Mouse (Mus musculus): ENCODE results near the gene D6Wsu163e.

DNA sequence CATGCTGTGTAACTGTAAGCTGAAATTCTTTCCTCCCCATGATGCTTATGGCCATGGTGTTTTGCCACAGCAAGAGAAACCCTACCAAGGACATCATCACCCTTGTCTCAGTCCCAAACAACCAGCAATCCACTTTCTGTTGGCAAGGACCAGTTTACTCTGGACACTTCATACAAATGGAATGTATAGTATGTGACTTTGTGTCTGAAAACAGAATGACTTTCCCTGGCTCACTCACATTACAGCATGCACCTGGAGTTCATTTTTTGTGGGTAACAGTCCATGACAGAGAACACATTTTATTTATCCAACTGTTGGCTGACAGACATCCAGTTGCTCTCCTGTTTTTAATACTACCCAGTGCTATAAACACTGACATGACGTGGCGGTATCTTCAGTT lies 6.9 kb upstream of the D6Wsu163e start:
- TF ChIP-seq MAX (IDR thresholded peaks at IDR 0.05; ENCODE audit: low read length): no peak
- TF ChIP-seq POLR2A (IDR thresholded peaks at IDR 0.05; ENCODE audit: control insufficient read depth in 1 of 2, insufficient read depth in 1 of 2, low read depth in 1 of 2, low read length in 2 of 2, poor library complexity in 1 of 2): no peak
- no peak for TF ChIP-seq GATA1 (IDR thresholded peaks at IDR 0.05; ENCODE audit: low read depth, low read length)
- no peak for TF ChIP-seq GABPA (IDR thresholded peaks at IDR 0.05; ENCODE audit: low read depth, low read length)
- TF ChIP-seq USF1 (IDR thresholded peaks at IDR 0.05; ENCODE audit: low read depth, low read length): no peak
- TF ChIP-seq HCFC1 (IDR thresholded peaks at IDR 0.05; ENCODE audit: low read depth, low read length): no peak
- no peak for TF ChIP-seq MYB (IDR thresholded peaks at IDR 0.05; ENCODE audit: low read depth, low read length)
- no peak for TF ChIP-seq EP300 (IDR thresholded peaks at IDR 0.05; ENCODE audit: low read depth in 1 of 2, low read length in 2 of 2)
- no peak for TF ChIP-seq MAFK (IDR thresholded peaks at IDR 0.05; ENCODE audit: borderline replicate concordance, low read depth, low read length)
- TF ChIP-seq CHD1 (IDR thresholded peaks at IDR 0.05; ENCODE audit: low read depth, low read length): no peak
- no peak for TF ChIP-seq SIN3A (IDR thresholded peaks at IDR 0.05; ENCODE audit: low read length)
- no peak for TF ChIP-seq RAD21 (IDR thresholded peaks at IDR 0.05; ENCODE audit: low read depth, low read length)
